Mouse (Mus musculus) Patski (cell line): ENCODE measurements around the gene Flrt1. TPM values are rescaled to one million over a fixed set of nuclear protein-coding genes. Genes with fewer than 3 reads are reported as not detected.

ENCODE experiments used
- ATAC-seq: fragments of 100-300 bp; one replicate; pipeline ENCODE4 v1.8.0; 2021
- CTCF ChIA-PET: fragments of 350-600 bp; sonication (Branson Sonifier 250); formaldehyde crosslinking; loops from one replicate; lab custom pipeline; 2022; ENCODE audit warnings: inconsistent platforms; lab: Charles Lee
- POLR2A ChIA-PET: fragments of 350-600 bp; sonication (Branson Sonifier 250); formaldehyde crosslinking; loops from one replicate; lab custom pipeline; 2022; ENCODE audit warnings: antibody characterized with exemption, inconsistent platforms; lab: Charles Lee
- DNase-seq: peaks from one replicate; pipeline ENCODE4 v3.0.0-alpha.2; 2011; ENCODE audit warnings: low read depth, low spot score
- H3K27me3 ChIP-seq: fragments of 371-371 bp; one replicate; pipeline ENCODE4 v1.5.1; 2021
- CTCF ChIP-seq: fragments of 100-300 bp; IDR thresholded peaks from one replicate; pipeline ENCODE4 v1.5.1; 2021
- in situ Hi-C: fragments of 300-500 bp; cut with MboI; formaldehyde crosslinking; loops from 3 replicates; pipeline ENCODE4 v1.11.1; 2018; ENCODE audit warnings: low pct_unique_long_range_greater_than_20kb, mixed read lengths
- polyA plus RNA-seq: library from polyadenylated mRNA; unstranded; gene quantifications from one replicate; pipeline ENCODE4 v1.2.3, GENCODE M21; 2021

The Flrt1 gene
- polyA plus RNA-seq, 1 experiment from 2014 or later: 12.6 TPM

GRCm38 (mm10) chr19:7134631-7135091 is 29.1 kb upstream of the Flrt1 start:
- ChIA-PET CTCF (interaction anchor here (0.8 to 1.6 kb wide), 6 partner anchors 13 to 155 kb away, joined by 3 to 4 read pairs (median 3); no protein-coding TSS in a partner anchor), POLR2A (interaction anchor here (0.8 to 2.0 kb wide), 4 partner anchors 25 to 68 kb away, joined by 3 to 6 read pairs (median 4); no protein-coding TSS in a partner anchor)
- no peak for TF ChIP-seq CTCF
- ATAC-seq (peak; percentile 17), DNase-seq (peak; percentile 53)
- no peaks in the 10 kb centered on the region for H3K27me3 ChIP-seq
- in situ Hi-C loops: no loop called here

- no peaks in the 10 kb centered on the region for H3K27me3 ChIP-seq
- in situ Hi-C loops: no loop called here
- TF ChIP-seq CTCF: no peak
- ATAC-seq: no peak
- CTCF ChIA-PET: interaction anchor here (0.7 to 1.6 kb wide), 3 partner anchors 11 to 61 kb away, joined by 3 to 5 read pairs (median 4); no protein-coding TSS in a partner anchor
- no peak for DNase-seq
- POLR2A ChIA-PET: interaction anchor here (0.6 to 2.0 kb wide), 4 partner anchors 20 to 1393 kb away, joined by 3 to 5 read pairs (median 3); no protein-coding TSS in a partner anchor
Measured at GRCm38 (mm10) chr19:7133436-7133835, 27.9 kb upstream of the Flrt1 start.

GRCm38 (mm10) chr19:7130317-7130716 is 24.8 kb upstream of the Flrt1 start:
- in situ Hi-C loops: no loop called here
- H3K27me3 ChIP-seq: no peaks in the 10 kb centered on the region
- no peak for TF ChIP-seq CTCF
- ChIA-PET POLR2A (no interaction called here), CTCF (no interaction called here)
- ATAC-seq (no peak), DNase-seq (no peak)

- no peak for ATAC-seq
- DNase-seq: no peak
- ChIA-PET POLR2A (interaction anchor here (1.0 kb wide), 2 partner anchors 23 to 62 kb away, joined by 3 to 4 read pairs; no protein-coding TSS in a partner anchor), CTCF (no interaction called here)
- TF ChIP-seq CTCF: no peak
- in situ Hi-C loops: no loop called here
- no peaks in the 10 kb centered on the region for H3K27me3 ChIP-seq
Measured at GRCm38 (mm10) chr19:7128551-7129475, 23.3 kb upstream of the Flrt1 start.

GRCm38 (mm10) chr19:7126933-7127332 is 21.4 kb upstream of the Flrt1 start:
- no peak for DNase-seq
- no peaks in the 10 kb centered on the region for H3K27me3 ChIP-seq
- in situ Hi-C loops: no loop called here
- no peak for TF ChIP-seq CTCF
- POLR2A ChIA-PET: no interaction called here
- ATAC-seq: no peak
- CTCF ChIA-PET: interaction anchor here (1.0 kb wide), 1 partner anchor 32 kb away, joined by 3 read pairs; no protein-coding TSS in a partner anchor

GRCm38 (mm10) chr19:7126209-7126608 is 20.7 kb upstream of the Flrt1 start:
- DNase-seq: no peak
- ATAC-seq: no peak
- TF ChIP-seq CTCF: no peak
- CTCF ChIA-PET: interaction anchor here (1.0 kb wide), 1 partner anchor 32 kb away, joined by 3 read pairs; no protein-coding TSS in a partner anchor
- in situ Hi-C loops: no loop called here
- H3K27me3 ChIP-seq: no peaks in the 10 kb centered on the region
- POLR2A ChIA-PET: no interaction called here

GRCm38 (mm10) chr19:7125526-7126156 is 20.1 kb upstream of the Flrt1 start:
- in situ Hi-C loops: no loop called here
- ChIA-PET POLR2A (interaction anchor here (0.5 to 0.6 kb wide), 2 partner anchors 94 to 181 kb away, joined by 3 to 4 read pairs; no protein-coding TSS in a partner anchor), CTCF (no interaction called here)
- DNase-seq (no peak), ATAC-seq (no peak)
- no peaks in the 10 kb centered on the region for H3K27me3 ChIP-seq
- no peak for TF ChIP-seq CTCF

- DNase-seq: no peak
- POLR2A ChIA-PET: no interaction called here
Measured at GRCm38 (mm10) chr19:7122698-7123306, 17.3 kb upstream of the Flrt1 start.

GRCm38 (mm10) chr19:7122277-7122676 is 16.7 kb upstream of the Flrt1 start:
- ChIA-PET CTCF (interaction anchor here (1.1 to 1.3 kb wide), 2 partner anchors 10 to 12 kb away, joined by 4 to 5 read pairs; no protein-coding TSS in a partner anchor), POLR2A (interaction anchor here (1.3 kb wide), 1 partner anchor 10 kb away, joined by 5 read pairs; no protein-coding TSS in a partner anchor)
- DNase-seq (no peak), ATAC-seq (peak; percentile 22)
- H3K27me3 ChIP-seq: no peaks in the 10 kb centered on the region
- no peak for TF ChIP-seq CTCF
- in situ Hi-C loops: no loop called here

More at GRCm38 (mm10) chr19:7122698-7123306, 17.3 kb upstream of the Flrt1 start:
- CTCF ChIA-PET: interaction anchor here (1.1 kb wide), 1 partner anchor 10 kb away, joined by 5 read pairs; no protein-coding TSS in a partner anchor
- no peak for TF ChIP-seq CTCF
- in situ Hi-C loops: no loop called here
- H3K27me3 ChIP-seq: no peaks in the 10 kb centered on the region
- ATAC-seq: no peak
